Mouse (Mus musculus) lung, embryonic 16.5 days (tissue): Measurements from ENCODE around the gene Wbp1l. TPM values are rescaled to one million over a fixed set of nuclear protein-coding genes. Genes with fewer than 3 reads are reported as not detected.

Experiments used
- ATAC-seq: fragments of 200-750 bp; cut with Nextera tagmentation; 2 replicates; pipeline ENCODE4 v1.8.0; 2017; ENCODE audit warnings: low read depth, mild to moderate bottlenecking, moderate library complexity
- H3K27ac ChIP-seq: fragments of 300-500 bp; sonication (generic); 2 replicates; pipeline ENCODE4 v1.5.1; 2014; ENCODE audit warnings: mild to moderate bottlenecking, control low read depth, low read length
- H3K27me3 ChIP-seq: fragments of 300-500 bp; sonication (generic); 2 replicates; pipeline ENCODE4 v1.6.1; 2014; ENCODE audit warnings: low read depth, low read length, mixed read lengths; ENCODE audit not compliant: control insufficient read depth, insufficient read depth
- H3K36me3 ChIP-seq: fragments of 300-500 bp; sonication (generic); 2 replicates; pipeline ENCODE4 v1.6.1; 2014; ENCODE audit warnings: low read length; ENCODE audit not compliant: control insufficient read depth, insufficient read depth
- H3K4me1 ChIP-seq: fragments of 300-500 bp; sonication (generic); replicated peaks from 2 replicates; pipeline ENCODE4 v1.6.1; 2014; ENCODE audit warnings: low read length, mixed read lengths; ENCODE audit not compliant: control insufficient read depth, insufficient read depth
- H3K4me2 ChIP-seq: fragments of 300-500 bp; sonication (generic); 2 replicates; pipeline ENCODE4 v1.6.1; 2014; ENCODE audit warnings: low read depth, low read length, control low read depth
- H3K4me3 ChIP-seq: fragments of 300-500 bp; sonication (generic); 2 replicates; pipeline ENCODE4 v1.5.1; 2014; ENCODE audit warnings: mild to moderate bottlenecking, low read length, control low read depth
- H3K9ac ChIP-seq: fragments of 300-500 bp; sonication (generic); 2 replicates; pipeline ENCODE4 v1.6.1; 2014; ENCODE audit warnings: low read length, control low read depth
- H3K9me3 ChIP-seq: fragments of 300-500 bp; sonication (generic); 2 replicates; pipeline ENCODE4 v1.6.1; 2016; ENCODE audit warnings: low read length; ENCODE audit not compliant: control insufficient read depth
- WGBS: fragments of 180-500 bp; shearing (Covaris S2); extraction: QIAGEN DNeasy Blood & Tissue Kit; methylation state at CpG from one replicate; pipeline ENCODE4 v1.1.7; 2014; 5-methylcytosine and 5-hydroxymethylcytosine counted together
- polyA plus RNA-seq: library from polyadenylated mRNA; unstranded; fragments of >200 nt; fragmentation: Nextera tagmentation; extraction: Ambion mirVana; gene quantifications from 2 replicates; pipeline ENCODE4 v1.2.1, GENCODE M21; 2015

Gene Wbp1l
- 43.9 and 44.0 TPM in 2 replicates for polyA plus RNA-seq

DNA sequence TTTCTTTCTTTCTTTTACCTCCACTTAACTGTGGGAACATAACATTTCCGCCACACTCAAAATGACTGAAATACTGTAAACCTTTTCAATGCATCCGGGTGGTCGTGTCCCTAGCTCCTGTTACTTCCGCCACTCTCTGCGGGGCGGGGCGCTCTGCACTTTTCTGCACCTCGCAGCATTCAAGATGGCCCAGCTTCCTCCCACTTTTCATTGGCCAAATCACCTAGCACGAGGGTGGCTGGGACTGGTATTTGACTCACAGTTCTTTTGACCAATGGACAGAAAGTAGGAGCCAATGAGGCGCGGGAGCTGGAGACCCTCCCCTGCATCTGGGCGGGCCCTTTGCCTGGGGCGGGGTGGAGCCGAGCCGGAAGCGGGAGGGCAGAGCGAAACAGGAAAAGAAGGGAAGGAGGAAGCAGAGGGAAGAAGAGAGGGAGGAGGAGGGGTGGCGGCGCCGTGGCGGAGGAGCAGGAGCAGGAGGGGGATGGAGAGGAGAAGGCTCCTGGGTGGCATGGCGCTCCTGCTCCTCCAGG lies at the start of gene Wbp1l:
Gene Wbp1l, plus strand, starts transcription at position 365 of the 533 bp plus-strand sequence.
- Histone ChIP-seq H3K9me3 (no peaks in the 10 kb centered on the region), H3K9ac (peak within 1 kb of the TSS; percentile 90), H3K36me3 (peaks cover 10% of the 10 kb centered on the region), H3K27ac (peak within 1 kb of the TSS; percentile 75), H3K27me3 (no peaks in the 10 kb centered on the region), H3K4me2 (peak within 1 kb of the TSS; percentile 77), H3K4me1 (peaks cover 9% of the 10 kb centered on the region), H3K4me3 (peak within 1 kb of the TSS; percentile 98)
- under 1% methylated on average over 20 of the region's 22 CpGs for WGBS
- ATAC-seq: peak; percentile 100

- H3K9me3 ChIP-seq: no peaks in the 10 kb centered on the region
- H3K27ac ChIP-seq: no peak overlapping the region
- H3K9ac ChIP-seq: no peak overlapping the region
- ATAC-seq: no peak
- H3K4me2 ChIP-seq: no peak overlapping the region
- peaks cover 28% of the 10 kb centered on the region for H3K36me3 ChIP-seq
- no peaks in the 10 kb centered on the region for H3K27me3 ChIP-seq
- WGBS: 84% methylated on average over 4 of the region's 4 CpGs
- no peak overlapping the region for H3K4me3 ChIP-seq
- peaks cover 2% of the 10 kb centered on the region for H3K4me1 ChIP-seq
Observed at GRCm38 (mm10) chr19:46550385-46550784, 48.5 kb upstream of the Wbp1l start.

DNA sequence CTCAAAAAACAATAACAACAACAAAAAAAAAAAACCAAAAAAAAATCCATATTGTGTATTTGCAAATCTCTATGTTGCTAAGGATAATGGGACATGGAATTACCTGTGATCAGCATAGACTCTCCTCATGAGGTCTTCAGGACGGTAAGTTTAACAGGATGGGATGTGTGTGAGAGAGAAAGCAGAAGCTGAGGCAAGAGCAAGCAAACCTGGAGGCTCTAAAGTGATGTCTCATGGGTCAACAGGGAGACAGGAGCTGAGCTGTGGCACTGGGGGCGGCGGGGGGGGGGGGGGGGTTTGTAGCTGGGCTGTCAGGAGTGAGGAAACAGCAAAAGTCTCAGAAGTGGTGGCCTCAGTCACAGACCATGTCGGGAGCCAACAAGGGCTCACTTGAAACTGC lies 46.4 kb upstream of the Wbp1l start:
- no peak overlapping the region for H3K4me3 ChIP-seq
- no peak overlapping the region for H3K4me2 ChIP-seq
- ATAC-seq: no peak
- H3K27ac ChIP-seq: no peak overlapping the region
- no peaks in the 10 kb centered on the region for H3K9me3 ChIP-seq
- H3K4me1 ChIP-seq: no peaks in the 10 kb centered on the region; the same call in 1 of the 2 replicates
- no peaks in the 10 kb centered on the region for H3K27me3 ChIP-seq
- H3K36me3 ChIP-seq: peaks cover 29% of the 10 kb centered on the region
- WGBS: 78% methylated on average over 4 of the region's 4 CpGs
- H3K9ac ChIP-seq: no peak overlapping the region

DNA sequence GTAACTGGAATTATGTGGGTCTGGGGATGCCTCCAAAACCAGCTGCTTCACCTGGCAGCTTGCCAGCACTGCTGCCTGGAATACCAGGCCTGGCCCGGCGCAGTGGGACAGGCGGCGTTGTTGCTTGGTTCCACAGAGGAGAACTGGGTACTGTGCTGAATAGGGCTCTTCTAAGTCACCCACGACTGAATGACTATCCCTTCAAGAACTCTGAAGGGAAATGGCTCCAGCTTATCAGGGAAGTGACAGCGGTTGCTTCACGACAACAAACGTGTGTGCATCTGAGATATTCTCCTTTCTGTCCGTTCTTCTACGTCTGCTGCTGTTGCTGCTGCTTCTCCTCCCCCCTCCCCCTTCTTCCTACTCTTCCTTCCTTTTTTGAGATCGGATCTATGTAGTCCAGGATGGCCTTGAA lies 45.3 kb upstream of the Wbp1l start:
- WGBS: 36% methylated on average over 11 of the region's 11 CpGs
- no peak overlapping the region for H3K27ac ChIP-seq
- no peak overlapping the region for H3K4me3 ChIP-seq
- no peaks in the 10 kb centered on the region for H3K9me3 ChIP-seq
- H3K4me2 ChIP-seq: no peak overlapping the region
- H3K27me3 ChIP-seq: no peaks in the 10 kb centered on the region
- H3K36me3 ChIP-seq: peaks cover 29% of the 10 kb centered on the region
- H3K9ac ChIP-seq: 0 out of 2 replicates have a peak overlapping the region, but pooled peaks have one; percentile 1
- no peaks in the 10 kb centered on the region; the same call in 1 of the 2 replicates for H3K4me1 ChIP-seq
- peak; percentile 77 for ATAC-seq

GRCm38 (mm10) chr19:46558009-46558408 lies 40.9 kb upstream of the Wbp1l start:
- Histone ChIP-seq H3K36me3 (peaks cover 7% of the 10 kb centered on the region), H3K4me2 (no peak overlapping the region), H3K9ac (no peak overlapping the region), H3K27me3 (no peaks in the 10 kb centered on the region), H3K4me3 (no peak overlapping the region), H3K9me3 (no peaks in the 10 kb centered on the region), H3K27ac (no peak overlapping the region), H3K4me1 (no peaks in the 10 kb centered on the region; the same call in 1 of the 2 replicates)
- ATAC-seq: no peak
- WGBS: 73% methylated on average over 8 of the region's 8 CpGs

DNA sequence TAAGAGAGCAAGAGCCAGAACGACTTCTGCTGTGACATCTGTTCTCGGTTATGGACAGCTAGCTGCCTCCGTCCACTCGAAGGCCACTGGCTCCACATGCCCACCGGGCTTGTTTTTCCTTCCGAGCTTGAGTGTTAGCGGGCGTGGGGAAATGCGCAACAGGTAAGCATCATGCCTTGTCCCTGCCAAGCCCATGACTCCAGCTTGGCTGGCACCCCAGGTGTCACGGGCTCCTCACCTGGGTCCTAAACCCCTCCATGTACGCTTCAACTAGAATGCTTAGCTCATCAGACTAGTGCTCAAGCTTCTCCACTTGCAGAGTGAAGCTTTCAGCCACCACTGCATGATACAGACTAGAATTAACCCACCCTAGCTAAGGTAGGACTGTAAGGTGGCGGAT lies 40.3 kb upstream of the Wbp1l start:
- Histone ChIP-seq H3K36me3 (peaks cover 7% of the 10 kb centered on the region), H3K4me2 (no peak overlapping the region), H3K9me3 (no peaks in the 10 kb centered on the region), H3K4me1 (no peaks in the 10 kb centered on the region; the same call in 1 of the 2 replicates), H3K9ac (no peak overlapping the region), H3K27me3 (no peaks in the 10 kb centered on the region), H3K27ac (no peak overlapping the region), H3K4me3 (no peak overlapping the region)
- 65% methylated on average over 12 of the region's 12 CpGs for WGBS
- peak; percentile 30; the same call in 1 of the 2 replicates for ATAC-seq

GRCm38 (mm10) chr19:46562132-46562531 lies 36.8 kb upstream of the Wbp1l start:
- ATAC-seq: peak; percentile 56; the same call in 1 of the 2 replicates
- Histone ChIP-seq H3K27ac (no peak overlapping the region), H3K27me3 (no peaks in the 10 kb centered on the region), H3K4me3 (no peak overlapping the region), H3K9ac (no peak overlapping the region), H3K9me3 (no peaks in the 10 kb centered on the region), H3K36me3 (peaks cover under 1% of the 10 kb centered on the region; the same call in 1 of the 2 replicates), H3K4me1 (no peaks in the 10 kb centered on the region), H3K4me2 (no peak overlapping the region)
- 38% methylated on average over 1 of the region's 1 CpGs for WGBS

GRCm38 (mm10) chr19:46562581-46563515 lies 36.0 kb upstream of the Wbp1l start:
- H3K9me3 ChIP-seq: no peaks in the 10 kb centered on the region
- H3K4me1 ChIP-seq: no peaks in the 10 kb centered on the region
- ATAC-seq: no peak
- H3K36me3 ChIP-seq: no peaks in the 10 kb centered on the region
- H3K9ac ChIP-seq: no peak overlapping the region
- WGBS: 85% methylated on average over 14 of the region's 14 CpGs
- H3K4me3 ChIP-seq: no peak overlapping the region
- H3K27ac ChIP-seq: no peak overlapping the region
- H3K27me3 ChIP-seq: no peaks in the 10 kb centered on the region
- no peak overlapping the region for H3K4me2 ChIP-seq

- no peak overlapping the region for H3K4me2 ChIP-seq
- H3K36me3 ChIP-seq: no peaks in the 10 kb centered on the region
- no peaks in the 10 kb centered on the region for H3K27me3 ChIP-seq
- H3K4me3 ChIP-seq: no peak overlapping the region
- H3K27ac ChIP-seq: no peak overlapping the region
- H3K9me3 ChIP-seq: no peaks in the 10 kb centered on the region
- no peak for ATAC-seq
- 82% methylated on average over 4 of the region's 4 CpGs for WGBS
- H3K4me1 ChIP-seq: no peaks in the 10 kb centered on the region
- no peak overlapping the region for H3K9ac ChIP-seq
Observed at GRCm38 (mm10) chr19:46563603-46564002, 35.3 kb upstream of the Wbp1l start.
